Mouse (Mus musculus): ENCODE data around the gene Churc1. TPM values are rescaled to one million over a fixed set of nuclear protein-coding genes. Genes with fewer than 3 reads are reported as not detected.

The Churc1 gene
- total RNA-seq (2021) = 10 to 100 TPM; 40.5 to 41.9 TPM
- long read RNA-seq, experiment 1, transcript Churc1-201 (4 exons, 676 nt) = major isoform, 19 of 21 reads
- long read RNA-seq, experiment 1, partial matches to known transcripts = 0 of 21 reads
- long read RNA-seq, experiment 1, other reads (novel, unspliced or antisense) = 0 of 21 reads
- long read RNA-seq, experiment 2, transcript Churc1-201 (4 exons, 676 nt) = major isoform, 7 of 7 reads
- long read RNA-seq, experiment 2, partial matches to known transcripts = 0 of 7 reads
- long read RNA-seq, experiment 2, other reads (novel, unspliced or antisense) = 0 of 7 reads

- DNase-seq (ENCODE audit: low spot score in 2 of 2) = peak; percentile 88 to 91
- intact Hi-C loops (cut with DNase I) = loop anchor here (5.0 kb wide), 1 partner anchor 57 kb away; the partner anchor contains the start of gene Rab15
These were observed at the start of gene Churc1, which contains the start of gene Fntb for GRCm38 (mm10) chr12:76765354-76765851. Gene Churc1, plus strand, starts transcription at chr12:76765538. Gene Fntb, plus strand, starts transcription at chr12:76765589.

DNA sequence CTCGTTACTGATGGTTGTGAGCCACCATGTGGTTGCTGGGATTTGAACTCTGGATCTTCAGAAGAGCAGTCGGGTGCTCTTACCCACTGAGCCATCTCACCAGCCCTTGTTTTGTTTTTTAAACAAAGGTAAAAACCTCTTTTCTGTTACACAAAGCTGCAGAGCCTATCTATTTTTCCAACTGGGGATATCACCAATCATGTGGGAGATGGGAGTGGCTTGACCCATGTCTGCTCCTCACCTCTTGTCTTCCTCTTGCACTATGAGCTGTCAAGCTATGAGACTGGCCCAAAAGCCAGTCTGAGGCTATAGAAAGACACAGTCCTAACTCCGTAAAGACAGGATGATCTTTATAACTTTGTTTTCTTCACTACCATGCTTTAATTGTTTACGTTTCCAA lies 47.0 kb upstream of the Churc1 start:
- intact Hi-C loops (cut with DNase I) = loop anchor here (5.0 to 10.0 kb wide), 2 partner anchors 126 to 224 kb away; no protein-coding TSS in a partner anchor
- DNase-seq (ENCODE audit: low spot score in 2 of 2) = no peak

DNA sequence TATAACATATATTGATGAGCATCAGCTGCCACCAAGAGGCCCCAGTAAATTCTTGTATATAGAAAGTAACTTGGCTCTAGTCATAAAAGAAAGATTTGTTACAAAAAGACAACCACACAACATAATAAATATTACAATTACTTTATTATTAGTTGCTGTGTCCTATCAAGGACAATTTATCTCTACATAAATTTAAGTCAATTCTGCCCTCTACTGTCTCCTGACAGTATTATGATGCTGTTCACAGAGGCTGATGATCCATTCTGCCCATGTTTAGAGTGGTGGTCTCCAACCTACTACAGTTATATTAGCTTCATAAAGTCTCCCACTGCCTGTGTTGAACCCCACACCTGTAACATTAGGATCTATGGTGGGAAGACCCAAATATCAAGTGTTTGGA lies 44.8 kb upstream of the Churc1 start:
- intact Hi-C loops (cut with DNase I) = loop anchor here (5.0 kb wide), 1 partner anchor 68 kb away; no protein-coding TSS in a partner anchor
- DNase-seq (ENCODE audit: low spot score in 2 of 2) = no peak

- intact Hi-C loops (cut with DNase I) = loop anchor here (5.0 kb wide), 1 partner anchor 70 kb away; no protein-coding TSS in a partner anchor
- no peak for DNase-seq (ENCODE audit: low spot score in 2 of 2)
These were observed 43.3 kb upstream of the Churc1 start for GRCm38 (mm10) chr12:76722026-76722425.

- DNase-seq (ENCODE audit: low spot score in 2 of 2) = no peak
- intact Hi-C loops (cut with DNase I) = no loop called here
These were observed 37.4 kb upstream of the Churc1 start for GRCm38 (mm10) chr12:76727955-76728354.

DNA sequence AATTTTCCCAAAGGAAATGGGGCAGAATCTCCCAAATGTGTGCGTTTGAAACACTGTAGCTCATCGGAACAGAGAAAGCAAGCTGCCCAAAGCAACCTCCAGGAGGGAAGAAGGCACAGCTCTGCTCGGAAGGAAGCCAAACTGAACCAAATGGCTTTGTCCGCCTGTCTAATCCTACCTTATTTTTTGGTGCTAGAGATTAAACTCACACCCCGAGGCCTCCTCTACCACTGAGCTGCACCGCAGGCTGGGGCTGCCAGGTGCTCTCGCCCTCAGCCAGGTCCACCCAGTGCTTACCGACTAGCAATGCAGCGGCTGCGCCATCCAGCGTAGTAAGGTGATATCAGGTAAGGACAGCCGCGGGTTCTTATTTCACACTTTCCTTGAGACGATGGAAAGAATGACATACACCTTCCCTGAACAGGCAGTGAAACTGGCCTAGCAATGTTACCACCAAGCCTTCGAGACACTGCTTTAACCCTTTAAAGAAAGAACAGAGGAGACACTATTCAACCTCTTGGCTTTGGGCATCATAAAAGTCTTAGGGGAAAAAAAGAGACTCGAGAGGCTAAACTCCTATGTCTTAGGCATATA lies 14.4 kb upstream of the Churc1 start:
- peak in 1 of 2 experiments; percentile 0 for DNase-seq (ENCODE audit: low spot score in 2 of 2)
- intact Hi-C loops (cut with DNase I) = no loop called here

DNA sequence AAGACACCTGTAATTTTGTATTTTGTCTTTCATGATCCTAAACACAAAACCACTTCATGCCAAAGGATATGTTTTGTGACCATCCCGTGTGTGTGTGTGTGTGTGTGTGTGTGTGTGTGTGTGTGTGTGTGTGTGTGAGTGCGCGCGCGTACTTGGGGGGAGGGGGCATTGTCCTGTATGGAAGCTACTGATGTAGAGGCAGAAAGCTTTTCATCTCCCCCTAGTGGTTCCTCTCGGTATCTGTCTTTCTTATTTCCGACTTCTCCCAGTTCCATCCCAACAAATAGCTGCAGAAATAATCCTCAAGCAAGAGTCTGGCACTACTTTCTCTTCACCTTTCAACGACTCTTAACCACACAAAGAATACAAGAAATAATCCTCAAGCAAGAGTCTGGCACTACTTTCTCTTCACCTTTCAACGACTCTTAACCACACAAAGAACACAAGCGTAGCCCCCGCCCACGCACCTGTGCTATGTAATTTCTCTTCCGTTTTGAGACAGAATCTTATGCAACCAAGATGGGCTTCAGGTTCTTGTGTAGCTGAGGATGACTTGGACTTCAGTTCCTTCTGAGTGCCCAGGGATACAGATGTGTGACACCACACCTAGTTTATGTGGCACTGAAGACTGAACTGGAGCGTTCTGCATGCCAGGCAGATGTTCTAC lies 12.6 kb upstream of the Churc1 start:
- DNase-seq (ENCODE audit: low spot score in 2 of 2) = peak; percentile 73 to 85
- intact Hi-C loops (cut with DNase I) = no loop called here

GRCm38 (mm10) chr12:76765901-76766630 lies 728 bp downstream of the Churc1 start:
- DNase-seq (ENCODE audit: low spot score in 2 of 2) = peak in 1 of 2 experiments; percentile 52
- intact Hi-C loops (cut with DNase I) = loop anchor here (5.0 kb wide), 1 partner anchor 56 kb away; the partner anchor contains the start of gene Rab15

GRCm38 (mm10) chr12:76770841-76771500 lies 5.6 kb downstream of the Churc1 start:
- intact Hi-C loops (cut with DNase I) = no loop called here
- DNase-seq (ENCODE audit: low spot score in 2 of 2) = no peak

- intact Hi-C loops (cut with DNase I) = no loop called here
- no peak for DNase-seq (ENCODE audit: low spot score in 2 of 2)
These were observed 6.2 kb downstream of the Churc1 start for GRCm38 (mm10) chr12:76771540-76771939.

- DNase-seq (ENCODE audit: low spot score in 2 of 2) = no peak
- intact Hi-C loops (cut with DNase I) = no loop called here
These were observed 9.3 kb downstream of the Churc1 start for GRCm38 (mm10) chr12:76774652-76775051.

- intact Hi-C loops (cut with DNase I) = no loop called here
- no peak for DNase-seq (ENCODE audit: low spot score in 2 of 2)
These were observed 9.8 kb downstream of the Churc1 start for GRCm38 (mm10) chr12:76775132-76775531.

GRCm38 (mm10) chr12:76776898-76777297 lies 11.6 kb downstream of the Churc1 start:
- DNase-seq (ENCODE audit: low spot score in 2 of 2) = no peak
- intact Hi-C loops (cut with DNase I) = no loop called here

- no peak for DNase-seq (ENCODE audit: low spot score in 2 of 2)
These were observed 12.5 kb downstream of the Churc1 start for GRCm38 (mm10) chr12:76777845-76778244.

GRCm38 (mm10) chr12:76778305-76779083 lies 13.2 kb downstream of the Churc1 start:
- DNase-seq (ENCODE audit: low spot score in 2 of 2) = no peak
- intact Hi-C loops (cut with DNase I) = no loop called here

More at GRCm38 (mm10) chr12:76777845-76778244, 12.5 kb downstream of the Churc1 start:
- intact Hi-C loops (cut with DNase I) = no loop called here

GRCm38 (mm10) chr12:76779951-76780350 lies 14.6 kb downstream of the Churc1 start:
- intact Hi-C loops (cut with DNase I) = no loop called here
- no peak for DNase-seq (ENCODE audit: low spot score in 2 of 2)

DNA sequence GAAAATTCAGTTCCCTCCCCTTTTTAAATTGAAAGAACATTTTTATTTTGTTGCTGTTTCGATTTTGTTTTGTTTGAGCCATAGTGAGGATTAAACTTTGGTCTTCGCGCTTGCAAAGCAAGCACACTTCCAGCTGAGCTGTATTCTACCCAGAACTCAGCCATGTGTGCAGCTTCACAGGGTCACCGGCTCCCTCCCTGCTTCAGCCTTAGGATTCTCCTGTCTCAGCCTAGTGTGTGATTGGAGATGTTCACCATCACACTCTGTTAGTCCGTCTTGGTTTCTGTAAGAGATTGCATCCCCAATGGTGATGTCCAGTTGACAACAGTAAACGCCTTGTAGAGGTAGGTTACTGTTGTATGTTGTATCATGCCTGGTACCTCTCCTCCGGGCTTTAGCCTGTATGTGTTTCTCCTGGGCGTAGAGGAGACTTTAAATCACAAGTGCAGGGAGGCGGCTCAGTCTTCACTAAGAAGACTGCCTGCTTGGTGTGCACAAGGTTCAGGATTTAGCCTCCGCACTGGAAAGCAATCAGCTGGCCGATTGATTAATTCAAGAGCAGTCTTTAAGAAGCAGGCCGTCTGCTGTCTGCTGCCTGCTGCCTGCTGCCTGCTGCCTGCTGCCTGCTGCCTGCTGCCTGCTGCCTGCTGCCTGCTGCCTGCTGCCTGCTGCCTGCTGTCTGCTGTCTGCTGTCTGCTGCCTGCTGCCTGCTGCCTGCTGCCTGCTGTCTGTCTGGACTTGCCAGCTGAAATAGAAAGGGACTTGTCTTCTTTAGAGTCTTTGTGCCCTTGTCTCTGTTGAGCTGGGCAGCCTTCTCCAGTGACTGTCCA lies 15.5 kb downstream of the Churc1 start:
- DNase-seq (ENCODE audit: low spot score in 2 of 2) = no peak
- intact Hi-C loops (cut with DNase I) = no loop called here
